Mouse (Mus musculus) kidney, postnatal 0 days (tissue): ENCODE results near the gene Pdik1l. TPM values are rescaled to one million over a fixed set of nuclear protein-coding genes. Genes with fewer than 3 reads are reported as not detected.
A peak's percentile ranks its signal among the peaks of the same experiment; 100 is the strongest.

ENCODE experiments used
- ATAC-seq: fragments of 200-750 bp; cut with Nextera tagmentation; replicated peaks from 2 replicates; pipeline ENCODE4 v1.8.0; 2017; ENCODE audit warnings: low read depth, moderate number of reproducible peaks, moderate TSS enrichment, moderate library complexity; ENCODE audit not compliant: low FRiP score
- DNase-seq: peaks from one replicate; pipeline ENCODE4 v3.0.0-alpha.2; 2016; ENCODE audit warnings: low spot score
- H3K27ac ChIP-seq: fragments of 300-500 bp; sonication (generic); 2 replicates; pipeline ENCODE4 v1.5.1; 2014; ENCODE audit warnings: mild to moderate bottlenecking
- H3K27me3 ChIP-seq: fragments of 300-500 bp; sonication (generic); 2 replicates; pipeline ENCODE4 v1.6.1; 2014; ENCODE audit warnings: low read length, mixed read lengths; ENCODE audit not compliant: insufficient read depth
- H3K36me3 ChIP-seq: fragments of 300-500 bp; sonication (generic); 2 replicates; pipeline ENCODE4 v1.6.1; 2014; ENCODE audit warnings: low read length, mixed read lengths; ENCODE audit not compliant: insufficient read depth
- H3K4me1 ChIP-seq: fragments of 300-500 bp; sonication (generic); replicated peaks from 2 replicates; pipeline ENCODE4 v1.6.1; 2014; ENCODE audit warnings: antibody characterized with exemption, low read length, mixed read lengths; ENCODE audit not compliant: insufficient read depth
- H3K4me2 ChIP-seq: fragments of 300-500 bp; sonication (generic); 2 replicates; pipeline ENCODE4 v1.6.1; 2014; ENCODE audit warnings: mild to moderate bottlenecking, low read length, moderate library complexity, mixed read lengths
- H3K4me3 ChIP-seq: fragments of 300-500 bp; sonication (generic); replicated peaks from 2 replicates; pipeline ENCODE4 v1.5.1; 2014; ENCODE audit warnings: low read depth, low read length
- H3K9ac ChIP-seq: fragments of 300-500 bp; sonication (generic); 2 replicates; pipeline ENCODE4 v1.6.1; 2014; ENCODE audit warnings: low read depth, low read length
- H3K9me3 ChIP-seq: fragments of 300-500 bp; sonication (generic); replicated peaks from 2 replicates; pipeline ENCODE4 v1.6.1; 2016; ENCODE audit warnings: low read length, inconsistent platforms, mixed read lengths
- CTCF ChIP-seq: IDR thresholded peaks from 2 replicates; pipeline ENCODE4 v1.5.1; 2016; ENCODE audit warnings: antibody characterized with exemption, low read depth, mild to moderate bottlenecking, moderate library complexity
- WGBS: fragments of 180-500 bp; shearing (Covaris S2); extraction: QIAGEN DNeasy Blood & Tissue Kit; methylation state at CpG from one replicate; pipeline ENCODE4 v1.1.7; 2014; 5-methylcytosine and 5-hydroxymethylcytosine counted together
- polyA plus RNA-seq: library from polyadenylated mRNA; unstranded; fragments of >200 nt; fragmentation: Nextera tagmentation; extraction: Ambion mirVana; gene quantifications from 2 replicates; pipeline ENCODE4 v1.2.1, GENCODE M21; 2015

The Pdik1l gene
- polyA plus RNA-seq, 1 experiment from 2014 or later, result 12.5 TPM

DNA sequence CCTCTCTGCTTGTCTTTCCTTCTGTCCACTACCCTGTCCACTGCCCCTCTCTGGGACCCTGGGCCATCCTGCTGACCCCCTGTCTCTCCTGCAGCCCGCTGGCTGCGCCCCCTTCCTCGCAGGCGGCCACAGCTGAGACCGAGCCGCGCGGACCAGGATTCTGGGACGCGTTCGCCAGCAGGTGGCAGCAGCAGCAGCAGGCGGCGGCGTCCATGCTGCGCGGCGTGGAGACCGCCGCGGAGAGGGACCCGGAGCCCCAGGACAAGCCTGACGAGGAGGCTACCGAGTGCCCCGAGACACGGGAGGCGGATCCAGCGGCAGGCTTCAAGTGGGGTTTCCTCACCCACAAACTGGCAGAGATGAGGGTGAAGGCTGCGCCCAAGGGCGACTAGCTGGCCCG lies 38.0 kb downstream of the Pdik1l start:
- under 1% methylated on average over 30 of the region's 30 CpGs for WGBS
- Histone ChIP-seq H3K4me1 (peaks cover 35% of the 10 kb centered on the region), H3K9me3 (no peaks in the 10 kb centered on the region), H3K9ac (peak overlapping the region; percentile 35; the same call in 1 of the 2 replicates), H3K4me3 (peak overlapping the region; percentile 26), H3K27ac (no peak overlapping the region), H3K36me3 (no peaks in the 10 kb centered on the region), H3K27me3 (peaks cover 26% of the 10 kb centered on the region), H3K4me2 (peak overlapping the region; percentile 85)
- TF ChIP-seq CTCF, result peak; percentile 97
- ATAC-seq (peak; percentile 43; the same call in 1 of the 2 replicates), DNase-seq (peak; percentile 86)

- ATAC-seq (no peak), DNase-seq (no peak)
- Histone ChIP-seq H3K36me3 (no peaks in the 10 kb centered on the region), H3K4me3 (peak within 1 kb of the TSS; percentile 73), H3K9ac (0 out of 2 replicates have a peak within 1 kb of the TSS, but pooled peaks have one; percentile 78), H3K4me2 (peak within 1 kb of the TSS; percentile 98), H3K4me1 (peaks cover 21% of the 10 kb centered on the region), H3K27me3 (peaks cover 13% of the 10 kb centered on the region), H3K9me3 (no peaks in the 10 kb centered on the region), H3K27ac (no peak within 1 kb of the TSS)
- WGBS, result 77% methylated on average over 7 of the region's 7 CpGs
- no peak for TF ChIP-seq CTCF
These were observed 40.9 kb downstream of the Pdik1l start, which contains the start of gene Gm30191 for GRCm38 (mm10) chr4:134246719-134247258. Gene Gm30191, plus strand, starts transcription at chr4:134246935.

- 33% methylated on average over 4 of the region's 4 CpGs for WGBS
- TF ChIP-seq CTCF, result no peak
- no peak overlapping the region for H3K9ac ChIP-seq
- no peak overlapping the region for H3K4me2 ChIP-seq
- H3K27ac ChIP-seq, result no peak overlapping the region
- no peak for ATAC-seq
- no peaks in the 10 kb centered on the region for H3K9me3 ChIP-seq
- H3K36me3 ChIP-seq, result no peaks in the 10 kb centered on the region
- no peak for DNase-seq
- H3K4me3 ChIP-seq, result no peak overlapping the region
- H3K27me3 ChIP-seq, result peaks cover 8% of the 10 kb centered on the region; the same call in 1 of the 2 replicates
- H3K4me1 ChIP-seq, result peaks cover 16% of the 10 kb centered on the region
These were observed 41.4 kb downstream of the Pdik1l start for GRCm38 (mm10) chr4:134246256-134246655.

DNA sequence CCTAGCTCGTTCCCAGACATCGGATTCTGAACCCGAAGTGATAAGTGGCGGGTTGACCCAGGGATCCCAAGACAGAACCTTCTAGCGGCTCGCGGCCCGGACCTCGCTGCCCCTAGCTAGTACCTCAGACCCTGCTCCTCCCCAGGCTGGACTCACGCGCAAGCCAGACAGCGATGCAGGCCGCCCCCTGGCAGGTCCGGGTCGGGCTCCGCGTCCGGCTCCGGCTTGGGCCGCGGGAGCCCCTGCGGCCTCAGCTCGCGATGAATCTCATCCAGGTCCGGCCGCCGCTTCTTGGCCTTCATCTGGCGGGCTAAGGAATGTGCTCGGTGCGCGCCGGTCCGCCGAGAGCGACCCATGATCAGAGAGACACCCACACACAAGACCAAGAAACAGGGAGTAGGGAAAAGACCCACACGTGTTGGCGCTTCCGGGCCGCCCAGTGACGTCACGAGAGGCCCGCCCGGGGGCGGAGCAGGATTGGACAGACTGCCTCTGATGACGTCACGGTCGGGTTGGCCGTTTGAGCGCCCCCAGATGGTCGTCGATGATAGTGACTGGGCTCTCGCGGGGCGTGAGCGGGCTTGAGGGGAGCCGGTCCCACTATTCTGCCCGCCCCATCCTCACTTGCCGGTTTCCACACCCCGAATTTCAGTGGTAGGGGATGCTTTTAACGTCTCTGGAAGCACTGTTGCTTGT lies 42.4 kb downstream of the Pdik1l start, which contains the start of gene Zfp593:
TSS of gene Zfp593 (minus strand) at position 445 of the 696 bp plus-strand sequence.
- no peaks in the 10 kb centered on the region for H3K27me3 ChIP-seq
- peak; percentile 95 for DNase-seq
- H3K9me3 ChIP-seq, result no peaks in the 10 kb centered on the region
- H3K4me2 ChIP-seq, result peak within 1 kb of the TSS; percentile 98
- peak within 1 kb of the TSS; percentile 78 for H3K9ac ChIP-seq
- H3K36me3 ChIP-seq, result no peaks in the 10 kb centered on the region
- H3K4me3 ChIP-seq, result peak within 1 kb of the TSS; percentile 73
- WGBS, result under 1% methylated on average over 60 of the region's 60 CpGs
- no peak within 1 kb of the TSS for H3K27ac ChIP-seq
- TF ChIP-seq CTCF, result peak; percentile 79
- H3K4me1 ChIP-seq, result peaks cover 12% of the 10 kb centered on the region
- peak; percentile 70 for ATAC-seq

DNA sequence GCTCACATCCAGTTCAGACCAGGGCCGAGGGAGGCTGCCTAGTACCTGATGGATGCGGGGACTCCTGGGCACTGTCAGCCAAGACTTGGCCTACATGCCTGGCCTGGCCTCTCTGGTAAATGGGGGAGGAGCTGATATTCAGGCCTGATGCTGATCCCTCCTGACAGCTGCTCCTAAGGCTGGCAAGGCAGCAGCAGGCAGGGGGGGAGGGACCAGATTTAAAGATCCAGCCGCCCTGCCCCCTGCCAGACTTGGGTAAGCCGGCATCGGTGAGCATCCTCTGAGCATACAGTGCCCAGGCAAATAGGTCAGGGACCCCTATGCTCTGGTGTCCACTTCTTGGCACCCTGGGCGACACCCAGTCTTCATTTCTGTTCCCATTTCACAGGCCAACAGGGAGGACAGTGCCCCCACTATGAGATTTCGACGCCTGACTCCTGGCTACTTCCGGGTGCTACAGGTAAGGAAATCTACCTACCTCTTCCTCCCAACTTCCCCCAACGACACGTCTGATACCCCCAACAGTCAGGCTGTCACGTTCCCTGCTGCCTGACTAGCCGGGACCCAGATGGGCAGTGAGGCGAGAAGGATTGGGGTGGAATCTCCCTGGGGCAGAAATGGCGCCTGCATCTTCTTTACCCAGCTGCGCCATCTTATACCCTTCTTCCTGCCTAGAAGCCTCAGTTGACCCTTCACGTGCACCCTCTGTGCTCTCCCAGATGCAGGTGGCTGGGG lies 44.0 kb downstream of the Pdik1l start, which contains the start of gene E130218I03Rik:
TSS of gene E130218I03Rik (plus strand) at position 147 of the 735 bp plus-strand sequence.
- Histone ChIP-seq H3K4me2 (peak within 1 kb of the TSS; percentile 98), H3K27me3 (no peaks in the 10 kb centered on the region), H3K4me3 (peak within 1 kb of the TSS; percentile 73; the same call in 1 of the 2 replicates), H3K9ac (peak within 1 kb of the TSS; percentile 78; the same call in 1 of the 2 replicates), H3K27ac (no peak within 1 kb of the TSS), H3K4me1 (peaks cover 13% of the 10 kb centered on the region), H3K9me3 (no peaks in the 10 kb centered on the region), H3K36me3 (no peaks in the 10 kb centered on the region)
- WGBS, result 91% methylated on average over 17 of the region's 17 CpGs
- no peak for TF ChIP-seq CTCF
- DNase-seq (no peak), ATAC-seq (no peak)

DNA sequence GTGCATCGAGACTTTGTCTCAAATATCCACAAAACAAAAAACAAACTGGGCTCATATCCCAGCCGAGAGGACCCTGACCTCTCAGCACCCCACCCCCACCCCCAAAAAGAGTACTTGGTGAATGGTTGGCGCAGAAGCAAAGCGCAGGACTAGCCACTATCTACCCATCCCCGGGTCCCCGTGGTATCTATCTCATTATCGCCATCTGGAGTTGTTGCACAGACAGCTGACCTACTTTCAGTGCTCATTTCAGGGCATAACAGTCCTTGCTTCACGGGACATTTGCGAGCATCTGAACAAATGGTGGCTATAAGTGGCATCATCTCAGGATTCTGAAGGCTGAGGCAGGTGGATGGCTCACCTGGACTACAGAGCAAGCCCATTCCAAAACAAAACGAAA lies 49.0 kb downstream of the Pdik1l start:
- Histone ChIP-seq H3K36me3 (no peaks in the 10 kb centered on the region), H3K9me3 (no peaks in the 10 kb centered on the region), H3K9ac (no peak overlapping the region), H3K27me3 (no peaks in the 10 kb centered on the region), H3K4me2 (peak overlapping the region; percentile 53), H3K4me1 (0 out of 2 replicates have a peak, but pooled peaks cover 3% of the 10 kb centered on the region), H3K27ac (no peak overlapping the region), H3K4me3 (peak overlapping the region; percentile 34; the same call in 1 of the 2 replicates)
- 9% methylated on average over 10 of the region's 10 CpGs for WGBS
- ATAC-seq (no peak), DNase-seq (no peak)
- no peak for TF ChIP-seq CTCF
